Mouse (Mus musculus) T-cell, adult 2 months (primary cell): Measurements from ENCODE around the gene Mtmr3.
"Not testable (repeated sequence)": the region's sequence is repeated elsewhere in the genome, so short reads cannot be mapped to it uniquely, and the experiment has no call there.

ENCODE experiments used
- DNase-seq: peaks from one replicate; pipeline ENCODE4 v3.0.0; 2022; ENCODE audit warnings: low spot score

Gene Mtmr3

GRCm38 (mm10) chr11:4601890-4602289, 7.2 kb upstream of the Mtmr3 start:
- DNase-seq = no peak

GRCm38 (mm10) chr11:4599916-4600315, 5.3 kb upstream of the Mtmr3 start:
- no peak for DNase-seq

GRCm38 (mm10) chr11:4598411-4598810, 3.7 kb upstream of the Mtmr3 start:
- no peak for DNase-seq

GRCm38 (mm10) chr11:4593849-4594607, 635 bp downstream of the Mtmr3 start:
- DNase-seq = peak; percentile 26

GRCm38 (mm10) chr11:4593491-4593848, 1.2 kb downstream of the Mtmr3 start:
- no peak for DNase-seq

GRCm38 (mm10) chr11:4591811-4592210, 2.9 kb downstream of the Mtmr3 start:
- no peak for DNase-seq

GRCm38 (mm10) chr11:4578682-4579081, 16.0 kb downstream of the Mtmr3 start:
- DNase-seq = no peak

- DNase-seq = no peak
These were observed 17.6 kb downstream of the Mtmr3 start for GRCm38 (mm10) chr11:4577079-4577478.

- DNase-seq = not testable (repeated sequence)
These were observed 18.5 kb downstream of the Mtmr3 start for GRCm38 (mm10) chr11:4576090-4576732.

- DNase-seq = no peak
These were observed 23.2 kb downstream of the Mtmr3 start for GRCm38 (mm10) chr11:4571491-4571901.

- DNase-seq = no peak
These were observed 28.3 kb downstream of the Mtmr3 start for GRCm38 (mm10) chr11:4566333-4566732.

- DNase-seq = no peak
These were observed 29.1 kb downstream of the Mtmr3 start for GRCm38 (mm10) chr11:4565545-4565944.

GRCm38 (mm10) chr11:4553274-4554063, 41.2 kb downstream of the Mtmr3 start:
- DNase-seq = no peak

- DNase-seq = no peak
These were observed 47.1 kb downstream of the Mtmr3 start for GRCm38 (mm10) chr11:4547569-4547968.

- DNase-seq = no peak
These were observed 48.7 kb downstream of the Mtmr3 start for GRCm38 (mm10) chr11:4545976-4546375.

- DNase-seq = no peak
These were observed 49.3 kb downstream of the Mtmr3 start for GRCm38 (mm10) chr11:4545401-4545800.

GRCm38 (mm10) chr11:4544627-4544921, 50.1 kb downstream of the Mtmr3 start:
- not testable (repeated sequence) for DNase-seq

- no peak for DNase-seq
These were observed 50.7 kb downstream of the Mtmr3 start for GRCm38 (mm10) chr11:4543746-4544626.

GRCm38 (mm10) chr11:4543040-4543551, 51.6 kb downstream of the Mtmr3 start:
- DNase-seq = no peak

- peak; percentile 30 for DNase-seq
These were observed 58.0 kb downstream of the Mtmr3 start for GRCm38 (mm10) chr11:4536645-4537044.

GRCm38 (mm10) chr11:4527132-4527531, 67.5 kb downstream of the Mtmr3 start:
- no peak for DNase-seq

GRCm38 (mm10) chr11:4522142-4522664, 72.5 kb downstream of the Mtmr3 start:
- DNase-seq = no peak
